Mouse (Mus musculus): Measurements from ENCODE around the gene Ell2. TPM values are rescaled to one million over a fixed set of nuclear protein-coding genes. Genes with fewer than 3 reads are reported as not detected.

The Ell2 gene
- polyA plus RNA-seq, 1 experiment: 28.9 TPM

GRCm38 (mm10) chr13:75741119-75741518 is 34.6 kb downstream of the Ell2 start:
- H3K4me1 ChIP-seq (ENCODE audit: control insufficient read depth, insufficient read depth, low read length): no peaks in the 10 kb centered on the region
- H3K27ac ChIP-seq (ENCODE audit: control insufficient read depth, insufficient read depth, low read depth, low read length): no peak overlapping the region
- H3K27me3 ChIP-seq (ENCODE audit: control insufficient read depth, insufficient read depth, low read length): no peaks in the 10 kb centered on the region
- TF ChIP-seq CTCF (IDR thresholded peaks at IDR 0.05; ENCODE audit: control insufficient read depth, insufficient read depth, insufficient replicate concordance, low read depth, low read length): no peak
- no peak overlapping the region for H3K4me3 ChIP-seq (ENCODE audit: control insufficient read depth, low read depth, low read length)
- H3K36me3 ChIP-seq (ENCODE audit: control insufficient read depth, insufficient read depth, low read length): no peaks in the 10 kb centered on the region

GRCm38 (mm10) chr13:75741736-75742729 is 35.5 kb downstream of the Ell2 start:
- no peak for TF ChIP-seq CTCF (IDR thresholded peaks at IDR 0.05; ENCODE audit: control insufficient read depth, insufficient read depth, insufficient replicate concordance, low read depth, low read length)
- no peak for TF ChIP-seq POLR2A (IDR thresholded peaks at IDR 0.05; ENCODE audit: control insufficient read depth, low read depth, low read length)
- Histone ChIP-seq H3K4me3 (ENCODE audit: control insufficient read depth, low read depth, low read length) (no peak overlapping the region), H3K27ac (ENCODE audit: control insufficient read depth, insufficient read depth, low read depth, low read length) (no peak overlapping the region), H3K4me1 (ENCODE audit: control insufficient read depth, insufficient read depth, low read length) (no peaks in the 10 kb centered on the region), H3K36me3 (ENCODE audit: control insufficient read depth, insufficient read depth, low read length) (no peaks in the 10 kb centered on the region), H3K27me3 (ENCODE audit: control insufficient read depth, insufficient read depth, low read length) (no peaks in the 10 kb centered on the region)

GRCm38 (mm10) chr13:75742970-75743369 is 36.4 kb downstream of the Ell2 start:
- Histone ChIP-seq H3K27me3 (ENCODE audit: control insufficient read depth, insufficient read depth, low read length) (no peaks in the 10 kb centered on the region), H3K4me3 (ENCODE audit: control insufficient read depth, low read depth, low read length) (no peak overlapping the region), H3K27ac (ENCODE audit: control insufficient read depth, insufficient read depth, low read depth, low read length) (no peak overlapping the region), H3K4me1 (ENCODE audit: control insufficient read depth, insufficient read depth, low read length) (no peaks in the 10 kb centered on the region), H3K36me3 (ENCODE audit: control insufficient read depth, insufficient read depth, low read length) (no peaks in the 10 kb centered on the region)
- TF ChIP-seq CTCF (IDR thresholded peaks at IDR 0.05; ENCODE audit: control insufficient read depth, insufficient read depth, insufficient replicate concordance, low read depth, low read length) (no peak), POLR2A (IDR thresholded peaks at IDR 0.05; ENCODE audit: control insufficient read depth, low read depth, low read length) (no peak)

GRCm38 (mm10) chr13:75744065-75744464 is 37.5 kb downstream of the Ell2 start:
- H3K4me1 ChIP-seq (ENCODE audit: control insufficient read depth, insufficient read depth, low read length): no peaks in the 10 kb centered on the region
- H3K4me3 ChIP-seq (ENCODE audit: control insufficient read depth, low read depth, low read length): no peak overlapping the region
- no peaks in the 10 kb centered on the region for H3K36me3 ChIP-seq (ENCODE audit: control insufficient read depth, insufficient read depth, low read length)
- no peaks in the 10 kb centered on the region for H3K27me3 ChIP-seq (ENCODE audit: control insufficient read depth, insufficient read depth, low read length)
- no peak overlapping the region for H3K27ac ChIP-seq (ENCODE audit: control insufficient read depth, insufficient read depth, low read depth, low read length)
- TF ChIP-seq POLR2A (IDR thresholded peaks at IDR 0.05; ENCODE audit: control insufficient read depth, low read depth, low read length) (no peak), CTCF (IDR thresholded peaks at IDR 0.05; ENCODE audit: control insufficient read depth, insufficient read depth, insufficient replicate concordance, low read depth, low read length) (no peak)

- Histone ChIP-seq H3K4me1 (ENCODE audit: control insufficient read depth, insufficient read depth, low read length) (no peaks in the 10 kb centered on the region), H3K36me3 (ENCODE audit: control insufficient read depth, insufficient read depth, low read length) (no peaks in the 10 kb centered on the region), H3K27ac (ENCODE audit: control insufficient read depth, insufficient read depth, low read depth, low read length) (no peak overlapping the region), H3K27me3 (ENCODE audit: control insufficient read depth, insufficient read depth, low read length) (no peaks in the 10 kb centered on the region), H3K4me3 (ENCODE audit: control insufficient read depth, low read depth, low read length) (no peak overlapping the region)
- TF ChIP-seq CTCF (IDR thresholded peaks at IDR 0.05; ENCODE audit: control insufficient read depth, insufficient read depth, insufficient replicate concordance, low read depth, low read length): no peak
- no peak for TF ChIP-seq POLR2A (IDR thresholded peaks at IDR 0.05; ENCODE audit: control insufficient read depth, low read depth, low read length)
Measured at GRCm38 (mm10) chr13:75745328-75745727, 38.8 kb downstream of the Ell2 start.

- Histone ChIP-seq H3K4me3 (ENCODE audit: control insufficient read depth, low read depth, low read length) (no peak overlapping the region), H3K27ac (ENCODE audit: control insufficient read depth, insufficient read depth, low read depth, low read length) (no peak overlapping the region), H3K36me3 (ENCODE audit: control insufficient read depth, insufficient read depth, low read length) (no peaks in the 10 kb centered on the region), H3K4me1 (ENCODE audit: control insufficient read depth, insufficient read depth, low read length) (no peaks in the 10 kb centered on the region), H3K27me3 (ENCODE audit: control insufficient read depth, insufficient read depth, low read length) (no peaks in the 10 kb centered on the region)
- TF ChIP-seq CTCF (IDR thresholded peaks at IDR 0.05; ENCODE audit: control insufficient read depth, insufficient read depth, insufficient replicate concordance, low read depth, low read length): no peak
- TF ChIP-seq POLR2A (IDR thresholded peaks at IDR 0.05; ENCODE audit: control insufficient read depth, low read depth, low read length): no peak
Measured at GRCm38 (mm10) chr13:75747265-75747664, 40.7 kb downstream of the Ell2 start.

GRCm38 (mm10) chr13:75748685-75749084 is 42.1 kb downstream of the Ell2 start:
- no peak overlapping the region for H3K4me3 ChIP-seq (ENCODE audit: control insufficient read depth, low read depth, low read length)
- no peaks in the 10 kb centered on the region for H3K36me3 ChIP-seq (ENCODE audit: control insufficient read depth, insufficient read depth, low read length)
- no peak overlapping the region for H3K27ac ChIP-seq (ENCODE audit: control insufficient read depth, insufficient read depth, low read depth, low read length)
- no peak for TF ChIP-seq CTCF (IDR thresholded peaks at IDR 0.05; ENCODE audit: control insufficient read depth, insufficient read depth, insufficient replicate concordance, low read depth, low read length)
- TF ChIP-seq POLR2A (IDR thresholded peaks at IDR 0.05; ENCODE audit: control insufficient read depth, low read depth, low read length): no peak
- H3K4me1 ChIP-seq (ENCODE audit: control insufficient read depth, insufficient read depth, low read length): no peaks in the 10 kb centered on the region
- no peaks in the 10 kb centered on the region for H3K27me3 ChIP-seq (ENCODE audit: control insufficient read depth, insufficient read depth, low read length)
